Mouse (Mus musculus): ENCODE measurements at regions not wholly inside any gene's neighbourhood (a gene's known extent, or its start where the extent isn't known, plus 50 kb on each side); places are given as distances from the start of the nearest gene placed in this dataset.

DNA sequence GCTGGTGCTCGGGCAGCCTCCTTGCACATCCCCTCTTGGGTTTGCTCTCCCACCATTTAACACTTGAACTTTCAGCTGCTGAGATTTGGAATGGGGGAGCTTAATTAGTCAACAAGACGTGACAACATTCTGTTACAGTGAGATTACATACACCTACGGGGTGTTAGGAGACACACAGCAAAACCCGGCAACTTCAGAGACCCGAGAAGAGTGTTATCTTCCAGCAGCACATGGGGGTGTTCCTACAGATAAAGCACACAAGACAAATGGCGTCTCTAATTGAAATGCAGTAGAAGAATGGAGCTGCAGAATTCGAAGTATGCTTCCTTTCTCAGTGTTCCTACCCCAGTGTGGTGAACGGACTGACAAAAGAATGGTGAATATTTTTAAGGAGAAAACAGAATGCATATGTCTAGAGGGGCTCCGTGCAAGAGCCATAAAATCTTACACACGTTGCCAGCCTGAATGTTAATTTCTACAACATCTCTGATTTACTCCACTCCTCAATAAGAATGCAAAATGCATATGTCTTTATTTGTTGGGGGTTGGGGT is 215.2 kb downstream of the Sox11 start:
- WGBS (ENCODE audit: insufficient replicate concordance): 9% methylated on average over 10 of the region's 10 CpGs
- ATAC-seq (ENCODE audit: low read depth): no peak
- H3K4me1 ChIP-seq (ENCODE audit: control insufficient read depth, low read depth, low read length): no peaks in the 10 kb centered on the region
- H3K4me2 ChIP-seq (ENCODE audit: low read depth, low read length): no peak overlapping the region
- H3K9ac ChIP-seq (ENCODE audit: low read depth, low read length): no peak overlapping the region
- H3K4me3 ChIP-seq (ENCODE audit: low read depth, low read length): no peak overlapping the region
- no peaks in the 10 kb centered on the region for H3K9me3 ChIP-seq (replicated peaks; ENCODE audit: control insufficient read depth, low read length)
- H3K27me3 ChIP-seq (ENCODE audit: control insufficient read depth, insufficient read depth, low read depth, low read length): no peaks in the 10 kb centered on the region
- H3K36me3 ChIP-seq (ENCODE audit: control insufficient read depth, insufficient read depth): no peaks in the 10 kb centered on the region
- no peak overlapping the region for H3K27ac ChIP-seq (ENCODE audit: low read length)

DNA sequence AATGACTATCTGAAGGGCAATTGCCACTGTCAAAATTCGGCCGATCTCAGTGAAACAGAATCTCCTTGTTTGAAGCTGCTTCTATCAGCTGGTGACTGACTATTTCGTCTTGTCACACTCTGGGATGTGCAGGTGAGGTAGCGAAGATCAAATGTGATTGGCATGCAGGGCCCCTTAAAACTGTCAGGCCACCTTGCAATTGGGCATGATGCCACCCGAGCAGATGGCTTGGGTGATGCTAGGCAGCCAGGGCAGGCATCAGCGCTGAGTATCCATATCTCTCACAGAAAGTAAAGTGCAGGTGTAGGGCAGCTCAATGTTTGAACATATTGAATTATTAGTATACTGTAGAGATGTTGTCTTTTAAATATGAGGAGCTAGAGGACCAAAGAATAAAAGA is 223.8 kb downstream of the Sox11 start:
- Histone ChIP-seq H3K4me3 (ENCODE audit: low read depth, low read length) (no peak overlapping the region), H3K9me3 (replicated peaks; ENCODE audit: control insufficient read depth, low read length) (no peaks in the 10 kb centered on the region), H3K9ac (ENCODE audit: low read depth, low read length) (no peak overlapping the region), H3K36me3 (ENCODE audit: control insufficient read depth, insufficient read depth) (no peaks in the 10 kb centered on the region), H3K4me2 (ENCODE audit: low read depth, low read length) (no peak overlapping the region), H3K27ac (ENCODE audit: low read length) (no peak overlapping the region), H3K4me1 (ENCODE audit: control insufficient read depth, low read depth, low read length) (no peaks in the 10 kb centered on the region), H3K27me3 (ENCODE audit: control insufficient read depth, insufficient read depth, low read depth, low read length) (no peaks in the 10 kb centered on the region)
- whole genome bisulfite sequencing (ENCODE audit: insufficient replicate concordance): 62% methylated on average over 6 of the region's 6 CpGs
- no peak for ATAC-seq (ENCODE audit: low read depth)

DNA sequence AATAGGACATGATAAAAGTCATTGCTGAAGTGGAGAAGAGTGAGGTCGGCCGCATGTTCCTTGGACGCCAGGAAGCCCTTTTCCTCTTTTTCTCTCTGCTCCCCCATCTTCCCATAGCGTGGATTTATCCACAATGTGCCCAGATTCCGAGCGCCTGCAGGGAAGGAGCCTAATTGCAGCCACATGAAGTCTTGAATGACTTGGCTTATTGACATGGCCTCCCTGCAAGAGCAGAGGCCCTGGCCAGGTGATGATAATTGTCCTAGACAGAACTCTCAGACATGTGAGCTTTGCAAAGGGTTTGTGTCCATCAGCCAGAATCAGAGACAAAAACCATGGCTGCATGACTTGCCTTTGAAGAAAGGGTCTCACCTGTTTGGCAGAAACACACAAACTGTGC is 227.0 kb downstream of the Sox11 start:
- no peak overlapping the region for H3K4me2 ChIP-seq (ENCODE audit: low read depth, low read length)
- H3K4me1 ChIP-seq (ENCODE audit: control insufficient read depth, low read depth, low read length): no peaks in the 10 kb centered on the region
- H3K9me3 ChIP-seq (replicated peaks; ENCODE audit: control insufficient read depth, low read length): no peaks in the 10 kb centered on the region
- WGBS (ENCODE audit: insufficient replicate concordance): 68% methylated on average over 6 of the region's 6 CpGs
- H3K27me3 ChIP-seq (ENCODE audit: control insufficient read depth, insufficient read depth, low read depth, low read length): no peaks in the 10 kb centered on the region
- no peak overlapping the region for H3K27ac ChIP-seq (ENCODE audit: low read length)
- H3K9ac ChIP-seq (ENCODE audit: low read depth, low read length): no peak overlapping the region
- no peak for ATAC-seq (ENCODE audit: low read depth)
- no peaks in the 10 kb centered on the region for H3K36me3 ChIP-seq (ENCODE audit: control insufficient read depth, insufficient read depth)
- no peak overlapping the region for H3K4me3 ChIP-seq (ENCODE audit: low read depth, low read length)

DNA sequence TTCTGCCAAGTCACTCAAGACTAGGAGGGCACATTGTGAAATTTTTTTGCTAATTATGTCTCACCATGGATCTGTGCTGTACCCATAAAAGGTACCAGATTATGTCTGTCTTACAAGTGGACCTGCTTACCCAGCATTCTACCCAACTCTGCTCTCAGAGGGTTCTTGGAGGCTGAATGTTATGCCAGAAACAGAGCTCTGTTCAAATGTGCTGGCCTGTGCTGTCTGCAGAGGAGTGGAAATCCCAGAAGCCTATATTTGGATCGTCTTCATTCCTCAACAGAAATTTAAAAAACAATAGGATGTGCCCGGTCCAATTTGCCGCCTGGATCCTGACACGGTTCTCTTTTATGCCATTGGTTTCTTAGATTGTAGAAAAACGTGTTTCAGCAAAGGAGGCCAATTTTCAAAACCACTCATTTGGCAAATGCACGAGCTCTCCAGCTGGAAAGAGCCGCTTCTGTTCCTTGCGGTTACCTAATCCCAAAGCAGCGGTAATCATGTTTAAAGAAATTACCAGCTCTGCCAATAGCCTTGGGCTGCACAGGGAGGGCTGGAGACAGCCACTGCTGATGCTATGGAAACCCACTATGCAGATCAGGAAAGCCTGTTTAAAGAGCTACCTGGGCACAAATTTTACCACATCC is 237.3 kb downstream of the Sox11 start:
- H3K9ac ChIP-seq (ENCODE audit: low read depth, low read length): no peak overlapping the region
- H3K4me2 ChIP-seq (ENCODE audit: low read depth, low read length): no peak overlapping the region
- H3K4me1 ChIP-seq (ENCODE audit: control insufficient read depth, low read depth, low read length): no peaks in the 10 kb centered on the region
- no peak overlapping the region for H3K4me3 ChIP-seq (ENCODE audit: low read depth, low read length)
- no peak overlapping the region for H3K27ac ChIP-seq (ENCODE audit: low read length)
- H3K36me3 ChIP-seq (ENCODE audit: control insufficient read depth, insufficient read depth): no peaks in the 10 kb centered on the region
- no peaks in the 10 kb centered on the region for H3K9me3 ChIP-seq (replicated peaks; ENCODE audit: control insufficient read depth, low read length)
- H3K27me3 ChIP-seq (ENCODE audit: control insufficient read depth, insufficient read depth, low read depth, low read length): no peaks in the 10 kb centered on the region
- ATAC-seq (ENCODE audit: low read depth): no peak
- WGBS (ENCODE audit: insufficient replicate concordance): 68% methylated on average over 9 of the region's 9 CpGs

DNA sequence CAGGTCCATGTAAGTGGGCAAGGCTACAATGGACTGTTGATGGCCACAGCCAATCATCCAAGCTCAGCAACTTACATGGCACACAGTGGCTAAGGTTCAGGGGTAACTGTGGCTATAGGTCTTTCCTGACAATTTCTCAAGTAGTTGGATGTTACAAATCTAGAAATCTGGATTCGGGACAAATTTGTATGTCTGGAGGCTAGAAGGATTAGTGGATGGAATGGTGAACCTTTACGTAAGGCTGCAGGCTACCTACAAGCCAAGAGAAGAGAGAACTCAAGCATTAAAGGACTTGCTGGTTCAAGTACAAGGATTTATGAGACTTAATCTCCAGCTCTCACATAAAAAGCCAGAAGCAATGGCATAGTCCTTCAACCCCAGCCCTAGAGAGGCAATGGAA is 239.4 kb downstream of the Sox11 start:
- WGBS (ENCODE audit: insufficient replicate concordance): 59% methylated on average over 2 of the region's 2 CpGs
- Histone ChIP-seq H3K9ac (ENCODE audit: low read depth, low read length) (no peak overlapping the region), H3K9me3 (replicated peaks; ENCODE audit: control insufficient read depth, low read length) (no peaks in the 10 kb centered on the region), H3K36me3 (ENCODE audit: control insufficient read depth, insufficient read depth) (no peaks in the 10 kb centered on the region), H3K27ac (ENCODE audit: low read length) (no peak overlapping the region), H3K4me2 (ENCODE audit: low read depth, low read length) (no peak overlapping the region), H3K27me3 (ENCODE audit: control insufficient read depth, insufficient read depth, low read depth, low read length) (no peaks in the 10 kb centered on the region), H3K4me1 (ENCODE audit: control insufficient read depth, low read depth, low read length) (no peaks in the 10 kb centered on the region), H3K4me3 (ENCODE audit: low read depth, low read length) (no peak overlapping the region)
- ATAC-seq (ENCODE audit: low read depth): no peak

DNA sequence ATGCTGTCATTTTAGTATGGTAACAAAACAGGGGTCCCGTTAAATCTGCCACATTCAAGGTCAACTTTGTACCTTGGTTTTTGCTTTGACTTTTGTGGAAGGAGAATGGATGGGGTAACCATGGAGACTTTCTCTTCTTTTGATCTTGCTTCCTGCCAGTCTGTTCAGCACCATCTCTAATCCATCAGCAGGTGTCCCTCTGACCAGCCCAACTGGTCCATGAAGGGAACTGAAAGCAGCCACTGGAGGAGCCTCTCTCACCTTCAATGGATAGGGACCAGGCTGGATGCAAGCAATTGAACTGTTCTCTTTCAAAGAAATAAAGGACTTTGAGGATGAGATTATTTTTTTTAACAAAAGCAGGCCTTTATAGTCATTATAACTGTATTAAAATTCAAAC is 253.2 kb downstream of the Sox11 start:
- Histone ChIP-seq H3K27me3 (ENCODE audit: control insufficient read depth, insufficient read depth, low read depth, low read length) (no peaks in the 10 kb centered on the region), H3K9ac (ENCODE audit: low read depth, low read length) (no peak overlapping the region), H3K9me3 (replicated peaks; ENCODE audit: control insufficient read depth, low read length) (no peaks in the 10 kb centered on the region), H3K27ac (ENCODE audit: low read length) (no peak overlapping the region), H3K4me1 (ENCODE audit: control insufficient read depth, low read depth, low read length) (no peaks in the 10 kb centered on the region), H3K4me2 (ENCODE audit: low read depth, low read length) (no peak overlapping the region), H3K36me3 (ENCODE audit: control insufficient read depth, insufficient read depth) (no peaks in the 10 kb centered on the region), H3K4me3 (ENCODE audit: low read depth, low read length) (no peak overlapping the region)
- WGBS (ENCODE audit: insufficient replicate concordance): 53% methylated on average over 1 of the region's 1 CpGs
- ATAC-seq (ENCODE audit: low read depth): no peak

DNA sequence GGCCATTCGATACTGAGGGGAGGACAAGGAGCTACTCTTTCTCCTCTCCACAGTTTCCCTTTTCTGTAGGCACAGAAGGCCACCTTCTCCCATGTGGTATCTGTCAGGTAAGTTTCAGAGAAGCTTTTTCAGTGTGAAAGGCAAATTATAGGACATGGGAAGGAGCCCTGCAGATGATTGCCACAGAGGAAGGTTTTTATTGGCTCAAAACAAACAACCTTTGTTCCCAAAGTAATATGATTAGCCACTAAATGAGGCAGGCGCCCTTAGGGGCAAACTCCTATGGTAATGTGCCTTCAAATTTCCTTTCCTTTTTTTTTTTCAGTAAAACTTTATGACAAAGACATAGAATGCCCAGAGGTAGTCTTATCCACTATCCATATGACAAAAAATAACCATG is 256.5 kb downstream of the Sox11 start:
- no peaks in the 10 kb centered on the region for H3K9me3 ChIP-seq (replicated peaks; ENCODE audit: control insufficient read depth, low read length)
- no peaks in the 10 kb centered on the region for H3K27me3 ChIP-seq (ENCODE audit: control insufficient read depth, insufficient read depth, low read depth, low read length)
- H3K9ac ChIP-seq (ENCODE audit: low read depth, low read length): no peak overlapping the region
- no peak overlapping the region for H3K27ac ChIP-seq (ENCODE audit: low read length)
- no peak overlapping the region for H3K4me2 ChIP-seq (ENCODE audit: low read depth, low read length)
- 53% methylated on average over 2 of the region's 2 CpGs for WGBS (ENCODE audit: insufficient replicate concordance)
- no peaks in the 10 kb centered on the region for H3K4me1 ChIP-seq (ENCODE audit: control insufficient read depth, low read depth, low read length)
- no peak for ATAC-seq (ENCODE audit: low read depth)
- H3K4me3 ChIP-seq (ENCODE audit: low read depth, low read length): no peak overlapping the region
- H3K36me3 ChIP-seq (ENCODE audit: control insufficient read depth, insufficient read depth): no peaks in the 10 kb centered on the region

DNA sequence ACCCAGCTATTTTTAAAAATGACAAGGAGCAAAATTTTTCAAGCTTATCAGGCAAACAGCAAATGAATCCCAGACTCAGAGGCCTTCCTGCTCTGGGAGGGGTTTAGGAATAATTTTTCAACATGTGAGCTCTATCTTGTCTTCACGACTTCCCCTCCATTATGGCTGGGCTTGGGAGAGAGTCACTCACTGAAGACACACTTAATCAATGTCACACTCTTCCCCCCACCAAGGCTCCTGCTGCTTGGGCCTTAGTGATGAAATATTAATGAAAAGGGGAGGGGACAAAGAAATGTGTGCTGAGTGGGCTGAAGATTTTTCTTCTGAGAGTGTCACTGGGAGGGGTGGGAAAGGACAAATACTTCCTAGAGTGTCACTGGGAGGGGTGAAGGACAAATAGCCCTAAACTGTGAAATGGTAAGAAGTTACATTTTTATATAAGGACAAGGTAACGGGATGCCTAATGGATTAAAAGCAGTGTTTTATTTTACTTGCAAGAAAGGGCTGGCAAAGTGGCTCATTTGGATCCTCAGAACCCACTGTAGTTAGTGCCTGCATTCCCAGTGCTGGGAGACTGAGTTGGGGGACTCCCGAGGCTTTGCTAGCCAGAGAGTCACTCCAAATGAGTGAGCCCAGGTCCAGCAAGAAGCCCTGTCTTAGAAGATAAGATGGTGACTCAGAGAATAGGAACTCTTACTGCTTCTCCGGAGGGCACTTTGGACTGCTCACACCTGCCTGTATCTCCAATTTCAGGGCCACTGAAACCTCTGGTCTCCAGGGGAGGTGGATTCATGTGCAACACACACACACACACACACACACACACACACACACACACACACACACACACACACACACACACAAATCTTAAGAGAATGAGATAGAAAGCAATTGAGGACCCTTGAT is 258.5 kb downstream of the Sox11 start:
- no peak overlapping the region for H3K4me2 ChIP-seq (ENCODE audit: low read depth, low read length)
- no peaks in the 10 kb centered on the region for H3K27me3 ChIP-seq (ENCODE audit: control insufficient read depth, insufficient read depth, low read depth, low read length)
- no peak for ATAC-seq (ENCODE audit: low read depth)
- H3K36me3 ChIP-seq (ENCODE audit: control insufficient read depth, insufficient read depth): no peaks in the 10 kb centered on the region
- H3K27ac ChIP-seq (ENCODE audit: low read length): no peak overlapping the region
- 22% methylated on average over 4 of the region's 4 CpGs for WGBS (ENCODE audit: insufficient replicate concordance)
- no peaks in the 10 kb centered on the region for H3K9me3 ChIP-seq (replicated peaks; ENCODE audit: control insufficient read depth, low read length)
- H3K9ac ChIP-seq (ENCODE audit: low read depth, low read length): no peak overlapping the region
- no peaks in the 10 kb centered on the region for H3K4me1 ChIP-seq (ENCODE audit: control insufficient read depth, low read depth, low read length)
- H3K4me3 ChIP-seq (ENCODE audit: low read depth, low read length): no peak overlapping the region

DNA sequence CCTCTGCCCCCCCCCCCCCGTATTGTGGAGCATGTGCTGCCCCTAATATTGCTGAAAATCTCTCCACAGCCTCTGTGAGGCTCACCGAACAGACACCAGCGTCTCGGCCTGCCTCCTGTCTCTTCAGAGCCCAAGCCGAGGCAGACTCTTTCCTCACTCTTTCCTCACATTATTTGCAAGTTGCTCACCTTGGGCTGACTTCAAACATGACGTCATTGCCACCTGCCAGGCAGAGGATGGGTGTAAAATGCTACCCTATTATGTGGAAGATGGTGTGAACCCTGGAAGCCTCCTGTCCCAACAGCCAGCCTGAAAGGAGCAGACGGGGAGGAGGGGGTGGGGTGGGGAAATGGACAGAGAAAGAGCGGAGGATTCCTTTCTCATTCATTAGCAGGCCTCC is 259.3 kb downstream of the Sox11 start:
- no peaks in the 10 kb centered on the region for H3K9me3 ChIP-seq (replicated peaks; ENCODE audit: control insufficient read depth, low read length)
- H3K27ac ChIP-seq (ENCODE audit: low read length): no peak overlapping the region
- no peak overlapping the region for H3K4me2 ChIP-seq (ENCODE audit: low read depth, low read length)
- no peak overlapping the region for H3K9ac ChIP-seq (ENCODE audit: low read depth, low read length)
- no peak for ATAC-seq (ENCODE audit: low read depth)
- 8% methylated on average over 7 of the region's 8 CpGs for WGBS (ENCODE audit: insufficient replicate concordance)
- no peaks in the 10 kb centered on the region for H3K36me3 ChIP-seq (ENCODE audit: control insufficient read depth, insufficient read depth)
- no peaks in the 10 kb centered on the region for H3K4me1 ChIP-seq (ENCODE audit: control insufficient read depth, low read depth, low read length)
- H3K27me3 ChIP-seq (ENCODE audit: control insufficient read depth, insufficient read depth, low read depth, low read length): no peaks in the 10 kb centered on the region
- no peak overlapping the region for H3K4me3 ChIP-seq (ENCODE audit: low read depth, low read length)
